Mouse (Mus musculus) heart, postnatal 0 days (tissue): ENCODE data around the gene C5ar1. TPM values are rescaled to one million over a fixed set of nuclear protein-coding genes. Genes with fewer than 3 reads are reported as not detected.

Experiments used
- ATAC-seq: fragments of 200-750 bp; cut with Nextera tagmentation; 2 replicates; pipeline ENCODE4 v1.8.0; 2017; ENCODE audit warnings: low read depth, moderate number of reproducible peaks, moderate library complexity; ENCODE audit not compliant: insufficient read depth
- DNase-seq: peaks from one replicate; pipeline ENCODE4 v3.0.0-alpha.2; 2016; ENCODE audit warnings: low spot score
- H3K27ac ChIP-seq: fragments of 300-500 bp; sonication (generic); 2 replicates; pipeline ENCODE4 v1.5.1; 2014; ENCODE audit warnings: low read depth, mild to moderate bottlenecking
- H3K27me3 ChIP-seq: fragments of 300-500 bp; sonication (generic); 2 replicates; pipeline ENCODE4 v1.6.1; 2014; ENCODE audit warnings: low read length, mixed read lengths; ENCODE audit not compliant: control insufficient read depth, insufficient read depth
- H3K36me3 ChIP-seq: fragments of 300-500 bp; sonication (generic); replicated peaks from 2 replicates; pipeline ENCODE4 v1.6.1; 2014; ENCODE audit warnings: low read length, mixed read lengths; ENCODE audit not compliant: control insufficient read depth, insufficient read depth
- H3K4me1 ChIP-seq: fragments of 300-500 bp; sonication (generic); 2 replicates; pipeline ENCODE4 v1.6.1; 2014; ENCODE audit warnings: antibody characterized with exemption; ENCODE audit not compliant: control insufficient read depth, insufficient read depth
- H3K4me2 ChIP-seq: fragments of 300-500 bp; sonication (generic); 2 replicates; pipeline ENCODE4 v1.6.1; 2014; ENCODE audit warnings: low read depth, mild to moderate bottlenecking, low read length, moderate library complexity
- H3K4me3 ChIP-seq: fragments of 300-500 bp; sonication (generic); 2 replicates; pipeline ENCODE4 v1.5.1; 2014; ENCODE audit warnings: low read depth, low read length
- H3K9ac ChIP-seq: fragments of 300-500 bp; sonication (generic); replicated peaks from 2 replicates; pipeline ENCODE4 v1.6.1; 2014; ENCODE audit warnings: low read depth, low read length, mixed read lengths
- H3K9me3 ChIP-seq: fragments of 300-500 bp; sonication (generic); replicated peaks from 2 replicates; pipeline ENCODE4 v1.6.1; 2016; ENCODE audit warnings: low read length; ENCODE audit not compliant: control insufficient read depth
- CTCF ChIP-seq: IDR thresholded peaks from 2 replicates; pipeline ENCODE4 v1.5.1; 2016; ENCODE audit warnings: antibody characterized with exemption, control low read depth, low read depth
- EP300 ChIP-seq: IDR thresholded peaks from 2 replicates; pipeline ENCODE4 v1.6.1; 2016; ENCODE audit warnings: antibody characterized with exemption, low read depth
- WGBS: fragments of 180-500 bp; shearing (Covaris S2); extraction: QIAGEN DNeasy Blood & Tissue Kit; methylation state at CpG from one replicate; pipeline ENCODE4 v1.1.7; 2014; 5-methylcytosine and 5-hydroxymethylcytosine counted together
- polyA plus RNA-seq: library from polyadenylated mRNA; unstranded; fragments of >200 nt; fragmentation: Nextera tagmentation; extraction: Ambion mirVana; gene quantifications from 2 replicates; pipeline ENCODE4 v1.2.1, GENCODE M21; 2015
- total RNA-seq: library from RNA; depleted of rRNA; stranded (reverse); fragments of >200 nt; gene quantifications from 2 replicates; pipeline ENCODE4 v1.2.3, GENCODE M21; 2014; ENCODE audit warnings: low replicate concordance

Gene C5ar1
- total and polyA plus RNA-seq, 2 experiments from 2014 or later, result 1.9 to 2.0 TPM

DNA sequence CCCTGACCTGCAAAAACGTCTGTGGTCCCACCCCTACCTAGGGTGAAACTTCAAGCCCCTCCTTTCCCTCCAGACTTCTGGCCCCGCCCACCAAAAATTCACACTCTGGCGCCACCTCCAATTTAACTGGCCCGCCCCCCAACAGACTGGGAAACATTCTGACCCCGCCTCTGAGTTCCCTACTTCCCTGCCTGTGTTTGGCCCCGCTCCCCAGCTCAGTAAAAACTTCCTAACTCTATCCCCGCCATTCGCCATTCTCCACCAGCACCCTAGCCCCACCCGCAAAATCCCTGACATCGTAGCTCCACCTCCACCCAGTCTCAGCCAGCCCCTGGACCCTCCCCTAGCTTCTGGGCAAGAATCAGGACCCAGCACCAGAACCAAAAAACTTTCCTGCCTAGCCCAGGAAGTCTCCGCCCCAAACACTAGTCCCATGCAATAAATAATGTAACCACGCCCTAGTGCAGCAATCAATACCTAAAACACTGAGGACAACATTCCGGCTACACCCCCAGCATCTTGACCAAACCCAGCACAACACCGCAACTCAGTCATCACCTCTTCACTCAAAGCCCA is 26.2 kb upstream of the C5ar1 start:
- ATAC-seq, result peak; percentile 21
- Histone ChIP-seq H3K27me3 (no peaks in the 10 kb centered on the region), H3K36me3 (peaks cover 37% of the 10 kb centered on the region), H3K4me1 (no peaks in the 10 kb centered on the region; the same call in 1 of the 2 replicates), H3K27ac (peak overlapping the region; percentile 98), H3K9ac (peak overlapping the region; percentile 21), H3K9me3 (no peaks in the 10 kb centered on the region), H3K4me3 (peak overlapping the region; percentile 81), H3K4me2 (peak overlapping the region; percentile 71)
- DNase-seq, result peak; percentile 58
- no peak for TF ChIP-seq CTCF
- TF ChIP-seq EP300, result no peak
- WGBS, result 4% methylated on average over 14 of the region's 14 CpGs

DNA sequence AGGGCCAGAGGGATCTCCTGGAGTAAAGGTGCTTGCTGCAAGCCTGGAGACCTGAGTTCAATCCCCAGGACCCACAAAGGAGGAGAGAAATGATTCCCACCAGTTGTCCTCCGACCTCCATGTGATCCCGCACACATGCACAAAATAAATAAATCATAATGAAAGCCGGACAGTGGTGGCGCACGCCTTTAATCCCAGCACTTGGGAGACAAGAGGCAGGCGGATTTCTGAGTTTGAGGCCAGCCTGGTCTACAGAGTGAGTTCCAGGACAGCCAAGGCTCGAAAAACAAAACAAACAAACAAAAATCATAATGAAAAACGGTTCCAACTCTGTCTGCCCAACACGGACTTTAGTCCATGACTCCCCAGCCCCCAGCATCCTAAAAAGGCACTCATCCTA is 25.6 kb upstream of the C5ar1 start:
- Histone ChIP-seq H3K9me3 (no peaks in the 10 kb centered on the region), H3K9ac (0 out of 2 replicates have a peak overlapping the region, but pooled peaks have one; percentile 21), H3K4me1 (no peaks in the 10 kb centered on the region; the same call in 1 of the 2 replicates), H3K4me2 (peak overlapping the region; percentile 71), H3K27me3 (no peaks in the 10 kb centered on the region), H3K27ac (peak overlapping the region; percentile 98), H3K36me3 (peaks cover 44% of the 10 kb centered on the region), H3K4me3 (peak overlapping the region; percentile 81)
- DNase-seq (no peak), ATAC-seq (no peak)
- TF ChIP-seq EP300 (no peak), CTCF (no peak)
- WGBS, result 72% methylated on average over 9 of the region's 9 CpGs

DNA sequence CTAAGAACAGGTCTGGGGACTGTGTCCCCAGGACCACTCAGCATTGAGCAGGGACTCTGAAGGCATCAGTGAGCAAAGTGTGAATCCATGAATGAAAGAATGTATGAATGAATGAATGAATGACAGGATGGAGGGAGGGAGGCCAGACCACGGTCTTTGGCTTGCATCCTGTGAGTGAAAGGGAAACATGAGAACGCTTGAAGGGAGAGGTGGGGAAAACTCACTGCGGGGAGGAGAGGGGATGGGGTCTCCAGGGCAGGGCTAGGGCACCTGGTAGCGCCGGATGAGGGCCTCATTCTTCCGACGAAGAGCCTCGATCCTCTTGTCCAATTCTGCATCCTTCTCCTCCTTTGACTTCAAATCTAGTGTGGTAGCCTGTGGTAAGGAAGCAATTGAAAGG is 24.7 kb upstream of the C5ar1 start:
- no peak for ATAC-seq
- H3K4me1 ChIP-seq, result no peaks in the 10 kb centered on the region; the same call in 1 of the 2 replicates
- no peak overlapping the region for H3K4me3 ChIP-seq
- DNase-seq, result no peak
- H3K4me2 ChIP-seq, result no peak overlapping the region
- H3K9me3 ChIP-seq, result no peaks in the 10 kb centered on the region
- no peak overlapping the region for H3K27ac ChIP-seq
- 91% methylated on average over 8 of the region's 8 CpGs for WGBS
- H3K9ac ChIP-seq, result no peak overlapping the region
- TF ChIP-seq EP300 (no peak), CTCF (no peak)
- H3K36me3 ChIP-seq, result peaks cover 51% of the 10 kb centered on the region
- no peaks in the 10 kb centered on the region for H3K27me3 ChIP-seq

DNA sequence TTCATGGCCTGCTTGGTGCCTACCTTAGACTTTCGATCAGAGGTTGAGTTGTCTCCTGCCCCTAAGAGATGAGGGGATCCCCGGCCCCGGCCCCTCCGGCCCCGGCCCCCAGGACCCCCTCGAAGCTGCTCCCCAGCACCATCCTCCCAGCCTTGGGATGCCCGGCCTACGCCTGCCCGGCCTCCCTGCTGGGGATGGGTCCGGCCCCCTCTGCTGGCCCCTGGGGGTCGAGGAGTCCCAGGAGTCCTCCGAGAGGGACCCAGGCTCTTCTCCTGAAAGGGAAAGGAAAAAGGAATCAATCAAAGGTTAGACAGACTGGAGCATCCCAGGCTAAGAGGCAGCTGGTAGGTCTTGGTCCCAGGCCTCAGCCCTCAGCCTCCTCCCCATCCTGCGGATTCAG is 23.0 kb upstream of the C5ar1 start:
- Histone ChIP-seq H3K4me1 (no peaks in the 10 kb centered on the region; the same call in 1 of the 2 replicates), H3K27me3 (no peaks in the 10 kb centered on the region), H3K4me3 (no peak overlapping the region), H3K9me3 (no peaks in the 10 kb centered on the region), H3K9ac (no peak overlapping the region), H3K27ac (no peak overlapping the region), H3K36me3 (peaks cover 67% of the 10 kb centered on the region), H3K4me2 (no peak overlapping the region)
- WGBS, result 89% methylated on average over 11 of the region's 13 CpGs
- no peak for TF ChIP-seq EP300
- no peak for TF ChIP-seq CTCF
- ATAC-seq (no peak), DNase-seq (no peak)

DNA sequence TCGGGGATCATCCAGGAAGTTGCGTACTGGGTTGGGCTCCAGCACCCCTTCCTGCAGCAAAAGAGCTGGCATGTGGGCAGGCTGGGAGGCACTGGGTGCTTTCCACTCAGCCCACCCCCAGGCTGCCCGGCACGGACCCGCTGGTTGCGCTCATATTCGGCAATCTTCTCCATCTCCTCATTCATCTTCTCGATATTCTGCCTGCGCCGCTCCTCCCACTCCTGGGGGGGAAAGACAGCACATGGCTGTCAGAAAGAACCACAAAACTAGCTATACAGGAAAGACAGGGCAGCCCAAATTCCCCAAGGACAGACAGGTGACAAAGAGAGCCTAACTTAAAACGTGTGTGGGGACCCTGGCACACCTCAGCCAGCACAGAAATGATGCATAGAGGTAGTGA is 21.4 kb upstream of the C5ar1 start:
- Histone ChIP-seq H3K27me3 (no peaks in the 10 kb centered on the region), H3K27ac (no peak overlapping the region), H3K9me3 (no peaks in the 10 kb centered on the region), H3K4me2 (no peak overlapping the region), H3K36me3 (peaks cover 83% of the 10 kb centered on the region), H3K9ac (no peak overlapping the region), H3K4me1 (no peaks in the 10 kb centered on the region; the same call in 1 of the 2 replicates), H3K4me3 (no peak overlapping the region)
- DNase-seq (no peak), ATAC-seq (no peak)
- 90% methylated on average over 11 of the region's 11 CpGs for WGBS
- TF ChIP-seq EP300, result no peak
